Mouse (Mus musculus): ENCODE data around the gene Pla2g4f.

GRCm38 (mm10) chr2:120256259-120256658 lies 57.7 kb downstream of the Pla2g4f start:
- TF ChIP-seq USF1 (IDR thresholded peaks at IDR 0.05; ENCODE audit: low read depth, low read length) (no peak), HCFC1 (IDR thresholded peaks at IDR 0.05; ENCODE audit: low read depth, low read length) (no peak), ZKSCAN1 (IDR thresholded peaks at IDR 0.05; ENCODE audit: low read depth, low read length) (no peak), CTCF (IDR thresholded peaks at IDR 0.05 in 2 of 3, conservative IDR thresholded peaks at IDR 0.05 in 1 of 3; ENCODE audit: control insufficient read depth in 1 of 3, insufficient read depth in 1 of 3, low read depth in 2 of 3, low read length in 3 of 3, poor library complexity in 1 of 3, severe bottlenecking in 1 of 3) (no peak), JUND (IDR thresholded peaks at IDR 0.05; ENCODE audit: low read depth, low read length) (no peak)
